Mouse (Mus musculus): ENCODE data around the gene Nkx1-1.

Gene Nkx1-1

GRCm38 (mm10) chr5:33420313-33420712 is 13.5 kb downstream of the Nkx1-1 start:
- no peak for DNase-seq (ENCODE audit: low spot score)

- DNase-seq (ENCODE audit: low spot score), result no peak
Measured at GRCm38 (mm10) chr5:33400819-33401218, 33.0 kb downstream of the Nkx1-1 start.

- DNase-seq (ENCODE audit: low spot score), result no peak
Measured at GRCm38 (mm10) chr5:33396828-33397227, 36.9 kb downstream of the Nkx1-1 start.

GRCm38 (mm10) chr5:33395693-33396092 is 38.1 kb downstream of the Nkx1-1 start:
- no peak for DNase-seq (ENCODE audit: low spot score)

- peak; percentile 70 for DNase-seq (ENCODE audit: low spot score)
Measured at GRCm38 (mm10) chr5:33393803-33394202, 40.0 kb downstream of the Nkx1-1 start.

- no peak for DNase-seq (ENCODE audit: low spot score)
Measured at GRCm38 (mm10) chr5:33387550-33387949, 46.2 kb downstream of the Nkx1-1 start.
